Mouse (Mus musculus): Measurements from ENCODE around the gene Csl.

Gene Csl

GRCm38 (mm10) chr10:99759558-99759957 lies at the start of gene Csl:
TSS of gene Csl (minus strand) at chr10:99759658.
- DNase-seq: no peak

GRCm38 (mm10) chr10:99789418-99789817 lies 30.0 kb upstream of the Csl start:
- DNase-seq: peak; percentile 66

GRCm38 (mm10) chr10:99774228-99775120 lies 15.0 kb upstream of the Csl start:
- DNase-seq: peak; percentile 24

- no peak for DNase-seq
These were observed 9.3 kb downstream of the Csl start for GRCm38 (mm10) chr10:99750146-99750545.

GRCm38 (mm10) chr10:99748668-99749260 lies 10.7 kb downstream of the Csl start:
- peak; percentile 58 for DNase-seq

- DNase-seq: peak; percentile 8
These were observed 11.4 kb downstream of the Csl start for GRCm38 (mm10) chr10:99748009-99748408.

GRCm38 (mm10) chr10:99741609-99742280 lies 17.7 kb downstream of the Csl start:
- no peak for DNase-seq

- no peak for DNase-seq
These were observed 46.3 kb downstream of the Csl start for GRCm38 (mm10) chr10:99713129-99713528.

- DNase-seq: no peak
These were observed 47.9 kb downstream of the Csl start for GRCm38 (mm10) chr10:99711567-99711966.
